In the genomic region with DNA sequence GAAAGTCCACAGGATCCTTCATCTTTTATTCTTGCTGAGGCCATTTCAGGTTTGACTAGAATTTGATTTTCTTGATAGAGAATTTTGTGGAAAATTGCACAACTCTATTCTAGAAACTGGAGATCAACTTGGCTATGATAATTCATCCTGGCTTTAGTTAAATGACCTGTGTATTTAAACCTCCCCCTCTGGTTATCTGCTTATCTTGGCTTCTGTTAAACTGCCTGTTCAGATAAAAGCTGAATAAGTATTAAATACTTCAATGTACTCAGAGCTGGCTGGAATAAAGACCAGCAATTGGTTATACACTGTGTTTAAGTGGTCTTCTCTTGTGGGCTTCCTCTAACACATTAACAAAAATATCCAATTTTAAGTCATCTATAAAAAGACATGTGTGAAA, we compare ENCODE assay signal across 35 mouse cellular contexts.
"Had no signal": no experiment of that assay in that cellular context is flagged by ENCODE, and none has a peak within 500 bp of the region (broad histone marks: within the 10 kb centered on the region; RNA-seq: fewer than 3 reads in every experiment).

No protein-coding gene starts in this region.

- H3K4me2 ChIP-seq: heart, embryonic 11.5 days; heart, embryonic 12.5 days; heart, embryonic 13.5 days; heart, embryonic 15.5 days; hindbrain, embryonic 12.5 days; hindbrain, embryonic 13.5 days; hindbrain, embryonic 14.5 days; hindbrain, embryonic 15.5 days; intestine, embryonic 15.5 days; kidney, embryonic 15.5 days had no signal

- H3K27me3 ChIP-seq: heart, embryonic 12.5 days; heart, embryonic 13.5 days; heart, embryonic 15.5 days; hindbrain, embryonic 12.5 days; hindbrain, embryonic 13.5 days; hindbrain, embryonic 15.5 days; intestine, embryonic 15.5 days; kidney, embryonic 15.5 days had no signal

- H3K9me3 ChIP-seq: heart, embryonic 10.5 days; intestine, embryonic 15.5 days had no signal

- H3K9ac ChIP-seq: heart, embryonic 12.5 days; heart, embryonic 13.5 days; heart, embryonic 15.5 days; hindbrain, embryonic 12.5 days; hindbrain, embryonic 13.5 days; hindbrain, embryonic 14.5 days; hindbrain, embryonic 15.5 days; intestine, embryonic 15.5 days; kidney, embryonic 15.5 days had no signal

- H3K4me3 ChIP-seq: heart, embryonic 10.5 days; heart, embryonic 12.5 days; heart, embryonic 13.5 days; heart, embryonic 15.5 days; hindbrain, embryonic 10.5 days; hindbrain, embryonic 12.5 days; hindbrain, embryonic 13.5 days; hindbrain, embryonic 15.5 days; intestine, embryonic 15.5 days; kidney, embryonic 15.5 days; layer of hippocampus, adult 2 months had no signal

- ATAC-seq: hindbrain, embryonic 16.5 days; hindbrain, postnatal 0 days; inflammation-experienced regulatory T-cells, adult 6 months; intestine, embryonic 15.5 days; intestine, embryonic 16.5 days; intestine, postnatal 0 days had no signal

- DNase-seq: heart, postnatal 10 days; heart, postnatal 14 days; heart, postnatal 36 days; heart, postnatal 4 days; kidney, adult 11 months; kidney, adult 18-20 months; kidney, adult 2 months; kidney, adult 8-10 months; kidney, adult 9 months; kidney, postnatal 10 days; kidney, postnatal 14 days; kidney, postnatal 25 days; kidney, postnatal 36 days; kidney, postnatal 4 days; layer of hippocampus, adult 9-11 months; layer of hippocampus, postnatal 36 days had no signal

- H3K27ac ChIP-seq: heart, embryonic 10.5 days; heart, embryonic 13.5 days; heart, embryonic 15.5 days; hindbrain, embryonic 10.5 days; hindbrain, embryonic 12.5 days; hindbrain, embryonic 13.5 days; hindbrain, embryonic 14.5 days; hindbrain, embryonic 15.5 days; hindbrain, postnatal 0 days; intestine, embryonic 15.5 days; kidney, embryonic 15.5 days; kidney, postnatal 0 days; layer of hippocampus, adult 2 months had no signal

- H3K4me1 ChIP-seq: heart, embryonic 10.5 days; heart, embryonic 12.5 days; heart, embryonic 13.5 days; heart, embryonic 15.5 days; hindbrain, embryonic 10.5 days; hindbrain, embryonic 12.5 days; hindbrain, embryonic 13.5 days; hindbrain, embryonic 15.5 days; intestine, embryonic 15.5 days; kidney, embryonic 15.5 days had no signal
